Comparison of ENCODE assay signal across 10 mouse cellular contexts in genomic region chr2:28638352-28638751, GRCm38 (mm10). TPM values are rescaled to one million over a fixed set of nuclear protein-coding genes. Genes with fewer than 3 reads are reported as not detected.
A peak's percentile ranks its signal among the peaks of the same experiment; 100 is the strongest.
DNase-seq lines count a peak whose midpoint lies in the region; ATAC-seq and TF ChIP-seq lines count a peak whose summit lies in the region.
"Had no signal": no experiment of that assay in that cellular context is flagged by ENCODE, and none has a peak within 500 bp of the region (broad histone marks: within the 10 kb centered on the region; RNA-seq: fewer than 3 reads in every experiment).

No protein-coding gene starts in this region.

- no peak for TF ChIP-seq EP300 in heart, adult 2 months (IDR thresholded peaks at IDR 0.05; ENCODE audit: insufficient read depth, low read depth, low read length)

- no peaks in the 10 kb centered on the region for H3K27me3 ChIP-seq in heart, embryonic 16.5 days (ENCODE audit: control insufficient read depth, insufficient read depth, low read length)
- no peaks in the 10 kb centered on the region for H3K27me3 ChIP-seq in heart, adult 2 months (ENCODE audit: control insufficient read depth, insufficient read depth, low read length)
- peaks cover 6% of the 10 kb centered on the region; the same call in 1 of the 2 replicates for H3K27me3 ChIP-seq in hindbrain, embryonic 12.5 days
- H3K27me3 ChIP-seq in limb, embryonic 14.5 days (ENCODE audit: control insufficient read depth, insufficient read depth, low read length), result no peaks in the 10 kb centered on the region
- H3K27me3 ChIP-seq in neural tube, embryonic 13.5 days, result no peaks in the 10 kb centered on the region
- H3K27me3 ChIP-seq: CH12.LX had no signal

- peaks cover 14% of the 10 kb centered on the region for H3K4me1 ChIP-seq in heart, embryonic 16.5 days (ENCODE audit: control insufficient read depth, insufficient read depth, low read length)
- no peaks in the 10 kb centered on the region for H3K4me1 ChIP-seq in heart, adult 2 months (ENCODE audit: control insufficient read depth, insufficient read depth, low read length)
- peaks cover 18% of the 10 kb centered on the region for H3K4me1 ChIP-seq in hindbrain, embryonic 12.5 days
- peaks cover 16% of the 10 kb centered on the region for H3K4me1 ChIP-seq in limb, embryonic 14.5 days (ENCODE audit: control insufficient read depth, insufficient read depth, low read length)
- H3K4me1 ChIP-seq in neural tube, embryonic 13.5 days (replicated peaks), result peaks cover 31% of the 10 kb centered on the region

- no peak overlapping the region for H3K4me3 ChIP-seq in heart, embryonic 16.5 days (ENCODE audit: low read length)
- H3K4me3 ChIP-seq in heart, adult 2 months, result no peak overlapping the region
- no peak overlapping the region for H3K4me3 ChIP-seq in hindbrain, embryonic 12.5 days
- H3K4me3 ChIP-seq in limb, embryonic 14.5 days (replicated peaks; ENCODE audit: low read length), result peak overlapping the region; percentile 7; the same call in 1 of the 2 replicates
- H3K4me3 ChIP-seq in neural tube, embryonic 13.5 days, result no peak overlapping the region

- H3K36me3 ChIP-seq in heart, embryonic 16.5 days (ENCODE audit: control insufficient read depth, insufficient read depth), result no peaks in the 10 kb centered on the region
- no peaks in the 10 kb centered on the region for H3K36me3 ChIP-seq in heart, adult 2 months (ENCODE audit: control insufficient read depth, insufficient read depth, low read length)
- H3K36me3 ChIP-seq in hindbrain, embryonic 12.5 days, result no peaks in the 10 kb centered on the region
- H3K36me3 ChIP-seq in limb, embryonic 14.5 days (ENCODE audit: control insufficient read depth, insufficient read depth, low read length), result no peaks in the 10 kb centered on the region
- H3K36me3 ChIP-seq in neural tube, embryonic 13.5 days, result no peaks in the 10 kb centered on the region

- H3K9ac ChIP-seq in heart, embryonic 16.5 days (ENCODE audit: low read length), result no peak overlapping the region
- no peak overlapping the region for H3K9ac ChIP-seq in heart, adult 2 months (ENCODE audit: low read depth, low read length)
- H3K9ac ChIP-seq in hindbrain, embryonic 12.5 days, result no peak overlapping the region
- H3K9ac ChIP-seq in limb, embryonic 14.5 days (ENCODE audit: low read depth, low read length, severe bottlenecking), result 0 out of 2 replicates have a peak overlapping the region, but pooled peaks have one; percentile 28
- no peak overlapping the region for H3K9ac ChIP-seq in neural tube, embryonic 13.5 days

- ATAC-seq in heart, embryonic 16.5 days (replicated peaks; ENCODE audit: extremely low read depth, insufficient read depth, low FRiP score), result no peak
- ATAC-seq in hindbrain, embryonic 12.5 days (ENCODE audit: low FRiP score), result no peak
- no peak for ATAC-seq in limb, embryonic 14.5 days (ENCODE audit: low FRiP score, low read depth)
- ATAC-seq in neural tube, embryonic 13.5 days (ENCODE audit: low read depth), result no peak

- H3K9me3 ChIP-seq in heart, embryonic 16.5 days (replicated peaks; ENCODE audit: control insufficient read depth, low read length), result no peaks in the 10 kb centered on the region
- H3K9me3 ChIP-seq in hindbrain, embryonic 12.5 days (replicated peaks), result no peaks in the 10 kb centered on the region
- no peaks in the 10 kb centered on the region for H3K9me3 ChIP-seq in limb, embryonic 14.5 days (ENCODE audit: control insufficient read depth, low read length)
- H3K9me3 ChIP-seq in neural tube, embryonic 13.5 days, result no peaks in the 10 kb centered on the region

- WGBS in heart, embryonic 16.5 days, result 35% methylated on average over 9 of the region's 9 CpGs
- 47% methylated on average over 9 of the region's 9 CpGs for WGBS in heart, adult 2 months
- 17% methylated on average over 9 of the region's 9 CpGs for WGBS in hindbrain, embryonic 12.5 days
- 16% methylated on average over 9 of the region's 9 CpGs for WGBS in limb, embryonic 14.5 days
- 17% methylated on average over 9 of the region's 9 CpGs for WGBS in neural tube, embryonic 13.5 days

- no peak for TF ChIP-seq CTCF in heart, adult 2 months (IDR thresholded peaks at IDR 0.05)

- intact Hi-C loops in heart, adult 2 months (cut with DNase I), result no loop called here

- DNase-seq in heart, adult 2 months, result no peak
- DNase-seq in limb, embryonic 14.5 days (ENCODE audit: low spot score), result no peak
- no peak for DNase-seq in right cerebral cortex, adult 18-20 months
- DNase-seq in testis, postnatal 14 days (ENCODE audit: low spot score), result no peak
- no peak for DNase-seq in thymus, adult 18-20 months

- H3K79me2 ChIP-seq in heart, adult 2 months (replicated peaks; ENCODE audit: control insufficient read depth, insufficient read depth, low read length), result peaks cover 2% of the 10 kb centered on the region; the same call in 1 of the 2 replicates

- H3K27ac ChIP-seq in heart, embryonic 16.5 days (ENCODE audit: low read length), result no peak overlapping the region
- H3K27ac ChIP-seq in heart, adult 2 months, result no peak overlapping the region
- no peak overlapping the region for H3K27ac ChIP-seq in hindbrain, embryonic 12.5 days
- H3K27ac ChIP-seq in limb, embryonic 14.5 days (replicated peaks; ENCODE audit: low read depth, low read length), result no peak overlapping the region
- no peak overlapping the region for H3K27ac ChIP-seq in neural tube, embryonic 13.5 days (replicated peaks)

- no peak for TF ChIP-seq POLR2A in heart, adult 2 months (IDR thresholded peaks at IDR 0.05; ENCODE audit: insufficient read depth, low read depth, low read length)
- no peak for TF ChIP-seq POLR2A in limb, embryonic 14.5 days (IDR thresholded peaks at IDR 0.05; ENCODE audit: borderline replicate concordance, extremely low read depth, insufficient read depth, insufficient read length)

- peak overlapping the region; percentile 42 for H3K4me2 ChIP-seq in heart, embryonic 16.5 days (ENCODE audit: low read depth, low read length)
- peak overlapping the region; percentile 13 for H3K4me2 ChIP-seq in hindbrain, embryonic 12.5 days (replicated peaks)
- peak overlapping the region; percentile 42 for H3K4me2 ChIP-seq in limb, embryonic 14.5 days (replicated peaks; ENCODE audit: low read depth, low read length, severe bottlenecking)
- H3K4me2 ChIP-seq in neural tube, embryonic 13.5 days, result peak overlapping the region; percentile 31

RNA-seq across cellular contexts. Expression of gene Tsc1, which starts 2.7 kb away (rescaled TPM):
- polyA plus RNA-seq in heart, embryonic 16.5 days (2015; fragmentation: Nextera tagmentation; extraction: Ambion mirVana), result 16.7 and 17.5 TPM in 2 replicates
- total RNA-seq in heart, adult 2 months (2021), result 10 to 100 TPM; 24.9 to 29.3 TPM
- polyA plus RNA-seq in heart, adult 2 months (2012; rRNA removed), result 11.5 and 22.7 TPM in 2 replicates
- polyA plus RNA-seq in hindbrain, embryonic 12.5 days (2016; fragmentation: Nextera tagmentation; extraction: Ambion mirVana), result 32.1 and 32.4 TPM in 2 replicates
- polyA plus RNA-seq in limb, embryonic 14.5 days (2012; rRNA removed), result 18.5 and 20.4 TPM in 2 replicates
- 15.7 and 17.8 TPM in 2 replicates for polyA plus RNA-seq in limb, embryonic 14.5 days (2014; fragmentation: Nextera tagmentation; extraction: Ambion mirVana)
- polyA plus RNA-seq in neural tube, embryonic 13.5 days (2015; fragmentation: Nextera tagmentation; extraction: Ambion mirVana), result 30.2 and 36.8 TPM in 2 replicates

RNA-seq across cellular contexts. Expression of gene Gfi1b, which starts 16.6 kb away (rescaled TPM):
- 0.84 and 0.92 TPM in 2 replicates for polyA plus RNA-seq in heart, embryonic 16.5 days (2015; fragmentation: Nextera tagmentation; extraction: Ambion mirVana)
- not detected for total RNA-seq in heart, adult 2 months (2021)
- 0.12 TPM in 2 replicates for polyA plus RNA-seq in heart, adult 2 months (2012; rRNA removed)
- polyA plus RNA-seq in hindbrain, embryonic 12.5 days (2016; fragmentation: Nextera tagmentation; extraction: Ambion mirVana), result 1.2 and 1.3 TPM in 2 replicates
- 0.33 and 0.51 TPM in 2 replicates for polyA plus RNA-seq in limb, embryonic 14.5 days (2012; rRNA removed)
- polyA plus RNA-seq in limb, embryonic 14.5 days (2014; fragmentation: Nextera tagmentation; extraction: Ambion mirVana), result 0.29 and 0.32 TPM in 2 replicates
- 0.17 and 0.45 TPM in 2 replicates for polyA plus RNA-seq in neural tube, embryonic 13.5 days (2015; fragmentation: Nextera tagmentation; extraction: Ambion mirVana)
- total RNA-seq: heart, postnatal 4 days had no signal

RNA-seq across cellular contexts. Expression of gene Gtf3c5, which starts 54.8 kb away (rescaled TPM):
- polyA plus RNA-seq in heart, embryonic 16.5 days (2015; fragmentation: Nextera tagmentation; extraction: Ambion mirVana), result 28.6 and 29.1 TPM in 2 replicates
- 10 to 100 TPM; 11.0 to 12.2 TPM for total RNA-seq in heart, adult 2 months (2021)
- 14.3 and 21.9 TPM in 2 replicates for polyA plus RNA-seq in heart, adult 2 months (2012; rRNA removed)
- polyA plus RNA-seq in hindbrain, embryonic 12.5 days (2016; fragmentation: Nextera tagmentation; extraction: Ambion mirVana), result 50.0 and 50.5 TPM in 2 replicates
- 52.4 and 52.6 TPM in 2 replicates for polyA plus RNA-seq in limb, embryonic 14.5 days (2012; rRNA removed)
- polyA plus RNA-seq in limb, embryonic 14.5 days (2014; fragmentation: Nextera tagmentation; extraction: Ambion mirVana), result 29.7 and 31.1 TPM in 2 replicates
- polyA plus RNA-seq in neural tube, embryonic 13.5 days (2015; fragmentation: Nextera tagmentation; extraction: Ambion mirVana), result 42.1 and 43.5 TPM in 2 replicates
